Mouse (Mus musculus) thymus, adult 2 months (tissue): ENCODE results near the gene Ube2e1. TPM values are rescaled to one million over a fixed set of nuclear protein-coding genes. Genes with fewer than 3 reads are reported as not detected.
A peak's percentile ranks its signal among the peaks of the same experiment; 100 is the strongest.
"Not testable (repeated sequence)": the region's sequence is repeated elsewhere in the genome, so short reads cannot be mapped to it uniquely, and the experiment has no call there.

ENCODE experiments used
- DNase-seq: peaks from one replicate; pipeline ENCODE4 v3.0.0; 2021
- H3K27ac ChIP-seq: fragments of 200-500 bp; 2 replicates; pipeline ENCODE4 v1.5.1; 2012; ENCODE audit warnings: low read length, control low read depth; ENCODE audit not compliant: control insufficient read depth, insufficient read depth
- H3K27me3 ChIP-seq: fragments of 200-500 bp; 2 replicates; pipeline ENCODE4 v1.6.1; 2012; ENCODE audit warnings: mild to moderate bottlenecking, low read length, moderate library complexity, mixed read lengths; ENCODE audit not compliant: control insufficient read depth, insufficient read depth
- H3K36me3 ChIP-seq: fragments of 200-500 bp; 2 replicates; pipeline ENCODE4 v1.6.1; 2012; ENCODE audit warnings: mild to moderate bottlenecking, low read length, moderate library complexity; ENCODE audit not compliant: control insufficient read depth, insufficient read depth
- H3K4me1 ChIP-seq: fragments of 200-500 bp; replicated peaks from 2 replicates; pipeline ENCODE4 v1.6.1; 2012; ENCODE audit warnings: low read length; ENCODE audit not compliant: control insufficient read depth, insufficient read depth
- H3K4me3 ChIP-seq: fragments of 200-500 bp; 2 replicates; pipeline ENCODE4 v1.5.1; 2012; ENCODE audit warnings: mild to moderate bottlenecking, low read length, control low read depth, moderate library complexity; ENCODE audit not compliant: control insufficient read depth, insufficient read depth
- CTCF ChIP-seq: fragments of 200-500 bp; IDR thresholded peaks from 2 replicates; pipeline ENCODE4 v1.5.1; 2012; ENCODE audit warnings: mild to moderate bottlenecking, control low read depth, low read length, moderate library complexity, borderline replicate concordance; ENCODE audit not compliant: control insufficient read depth, poor library complexity, insufficient read depth; ENCODE audit errors: extremely low read depth
- POLR2A ChIP-seq: fragments of 200-500 bp; IDR thresholded peaks from 2 replicates; pipeline ENCODE4 v1.6.1; 2012; ENCODE audit warnings: mild to moderate bottlenecking, low read length, control low read depth, moderate library complexity; ENCODE audit not compliant: control insufficient read depth, poor library complexity, insufficient read depth; ENCODE audit errors: extremely low read depth
- WGBS: fragments of 180-500 bp; shearing (Covaris S2); methylation state at CpG from one replicate; pipeline ENCODE4 v1.1.7; 2018; 5-methylcytosine and 5-hydroxymethylcytosine counted together
- polyA plus RNA-seq: library from polyadenylated mRNA; depleted of rRNA; stranded (reverse); fragments of >200 nt; gene quantifications from 2 replicates; pipeline ENCODE4 v1.2.3, GENCODE M21; 2012; rRNA removed

The Ube2e1 gene
- polyA plus RNA-seq, 1 experiment: 52.5 TPM

DNA sequence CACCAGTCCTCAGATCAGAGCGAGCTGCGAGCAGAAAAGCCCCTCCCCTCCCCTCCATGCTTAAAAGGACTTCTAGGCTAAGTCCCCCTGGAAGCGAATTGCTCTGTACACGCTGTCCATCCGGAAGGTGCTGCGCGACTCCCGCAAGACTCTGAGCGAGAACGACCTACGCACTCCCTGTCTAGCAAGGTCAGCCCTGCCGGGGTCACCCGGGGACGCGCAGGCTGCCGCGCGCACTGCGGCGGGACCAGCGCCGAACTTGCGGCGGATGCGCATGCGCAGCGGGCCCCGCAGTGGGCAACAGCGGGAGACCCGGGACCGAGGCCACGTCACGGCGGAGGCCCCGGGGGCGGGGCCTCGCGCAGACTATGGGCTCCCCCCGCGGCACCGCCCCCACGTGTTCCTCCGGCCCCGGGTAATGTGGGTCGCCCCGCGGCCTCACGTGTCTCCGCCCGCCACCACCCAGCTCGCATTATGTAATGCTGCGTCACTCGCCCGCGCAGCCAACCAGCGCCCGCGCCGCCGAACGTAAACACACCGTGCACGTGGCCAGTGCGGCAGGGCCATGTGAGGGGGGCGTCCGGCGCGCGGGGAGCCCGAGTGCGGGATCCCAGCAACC, 93.4 kb downstream of the Ube2e1 start:
- TF ChIP-seq CTCF (peak; percentile 24; the same call in 1 of the 2 replicates), POLR2A (peak; percentile 65; the same call in 1 of the 2 replicates)
- Histone ChIP-seq H3K36me3 (no peaks in the 10 kb centered on the region), H3K4me3 (peak overlapping the region; percentile 91), H3K4me1 (peaks cover 5% of the 10 kb centered on the region), H3K27ac (peak overlapping the region; percentile 48), H3K27me3 (no peaks in the 10 kb centered on the region)
- DNase-seq: peak; percentile 96
- WGBS: under 1% methylated on average over 71 of the region's 71 CpGs

DNA sequence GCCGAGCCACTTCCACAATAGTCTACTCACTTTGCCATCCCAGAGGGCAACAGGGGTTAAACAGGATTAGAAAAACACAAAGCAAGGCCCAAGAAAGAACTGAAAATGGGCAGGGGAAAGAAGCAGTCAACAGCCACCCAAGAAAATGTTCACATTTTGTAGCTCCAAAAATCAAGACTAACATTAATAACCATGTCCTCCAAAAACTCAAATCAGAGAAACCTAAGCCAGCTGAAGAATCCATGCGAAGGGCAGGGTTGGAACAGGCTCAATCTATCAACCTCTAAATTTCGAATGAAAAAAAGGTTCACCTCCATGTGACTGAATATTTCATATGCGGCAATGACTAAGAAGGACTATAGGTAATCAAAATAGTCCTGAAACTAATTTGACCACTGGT, 94.3 kb downstream of the Ube2e1 start:
- DNase-seq: no peak
- no peak for TF ChIP-seq POLR2A
- no peak for TF ChIP-seq CTCF
- Histone ChIP-seq H3K27ac (no peak overlapping the region), H3K4me3 (no peak overlapping the region), H3K27me3 (no peaks in the 10 kb centered on the region), H3K36me3 (no peaks in the 10 kb centered on the region), H3K4me1 (peaks cover 5% of the 10 kb centered on the region)
- WGBS: 79% methylated on average over 4 of the region's 4 CpGs

DNA sequence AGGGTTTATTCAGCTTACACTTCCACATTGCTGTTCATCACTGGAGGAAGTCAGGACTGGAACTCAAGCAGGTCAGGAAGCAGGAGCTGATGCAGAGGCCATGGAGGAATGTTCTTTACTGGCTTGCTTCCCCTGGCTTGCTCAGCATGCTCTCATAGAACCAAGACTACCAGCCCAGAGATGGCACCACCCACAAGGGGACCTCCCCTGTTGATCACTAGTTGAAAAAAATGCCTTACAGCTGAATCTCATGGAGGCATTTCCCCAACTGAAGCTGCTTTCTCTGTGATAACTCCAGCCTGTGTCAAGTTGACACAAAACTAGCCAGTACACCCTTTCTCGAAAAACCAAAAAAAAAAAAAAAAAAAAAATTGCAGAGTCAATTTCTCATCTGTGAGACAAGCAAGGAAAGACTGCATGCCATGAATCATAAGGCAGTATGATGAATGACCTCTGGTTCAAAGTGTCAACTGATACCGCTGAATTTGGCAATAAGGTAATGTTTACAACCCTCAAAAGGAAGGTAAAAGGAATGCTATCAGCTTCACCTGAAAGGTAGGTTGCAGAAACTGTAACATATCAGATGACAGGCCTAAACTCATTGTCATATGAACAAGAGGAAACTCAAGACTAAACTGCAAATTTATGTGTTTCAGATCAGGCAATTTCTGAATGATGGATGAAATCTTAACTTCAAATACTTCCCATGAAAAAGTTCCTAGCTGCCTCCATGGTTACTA, 95.0 kb downstream of the Ube2e1 start:
- not testable (repeated sequence) for DNase-seq, H3K27me3 ChIP-seq, H3K27ac ChIP-seq, H3K36me3 ChIP-seq, H3K4me3 ChIP-seq, H3K4me1 ChIP-seq
- WGBS: 89% methylated on average over 2 of the region's 2 CpGs

DNA sequence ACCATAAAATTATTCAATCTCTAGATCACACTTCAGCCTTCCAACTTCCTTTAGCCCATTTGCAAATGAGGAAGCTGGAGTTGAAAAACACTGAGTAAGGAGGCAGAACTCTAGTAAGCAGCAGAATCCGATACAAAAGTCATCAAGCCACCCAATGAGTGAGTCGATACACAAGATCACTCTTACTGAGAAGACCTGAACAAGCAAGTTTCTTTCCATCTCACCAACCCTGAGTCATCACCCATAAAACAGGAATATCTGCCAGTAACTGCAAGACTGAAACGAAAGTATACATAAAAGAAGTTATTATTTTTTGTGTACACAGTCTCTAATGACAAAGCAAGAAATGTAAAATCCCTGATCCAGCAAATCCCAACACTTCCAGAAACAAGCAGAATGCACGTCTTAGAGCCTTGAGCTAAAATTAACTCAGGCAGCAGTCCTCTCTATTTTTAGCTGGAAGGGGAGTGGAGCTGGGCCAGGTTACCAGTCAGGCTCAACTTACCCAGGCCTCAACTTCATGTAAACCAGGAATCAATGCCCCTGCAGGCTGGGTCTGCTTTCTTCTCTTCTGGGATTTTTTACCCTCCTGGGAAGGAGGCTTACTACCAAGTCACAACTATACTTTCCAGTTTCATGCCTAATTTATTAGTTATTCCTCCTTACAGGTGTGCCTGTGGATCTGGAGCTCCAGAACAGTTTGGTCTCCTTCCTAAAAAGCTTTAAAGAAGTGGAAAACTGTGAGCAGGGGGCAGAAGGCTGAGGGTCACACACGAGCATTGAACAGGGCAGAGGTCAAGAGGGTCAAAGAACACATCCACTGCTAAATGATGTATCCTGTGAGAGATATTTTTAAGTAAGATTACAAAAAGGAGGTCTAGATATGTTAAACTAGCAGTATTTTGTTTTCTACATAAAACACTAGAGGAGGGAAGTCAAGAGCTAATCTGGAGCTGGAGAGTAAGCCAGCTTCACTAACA, 97.4 kb downstream of the Ube2e1 start:
- TF ChIP-seq CTCF (no peak), POLR2A (no peak)
- Histone ChIP-seq H3K36me3 (no peaks in the 10 kb centered on the region), H3K27ac (no peak overlapping the region), H3K4me1 (no peaks in the 10 kb centered on the region), H3K4me3 (no peak overlapping the region), H3K27me3 (no peaks in the 10 kb centered on the region)
- 40% methylated on average over 5 of the region's 5 CpGs for WGBS
- no peak for DNase-seq

DNA sequence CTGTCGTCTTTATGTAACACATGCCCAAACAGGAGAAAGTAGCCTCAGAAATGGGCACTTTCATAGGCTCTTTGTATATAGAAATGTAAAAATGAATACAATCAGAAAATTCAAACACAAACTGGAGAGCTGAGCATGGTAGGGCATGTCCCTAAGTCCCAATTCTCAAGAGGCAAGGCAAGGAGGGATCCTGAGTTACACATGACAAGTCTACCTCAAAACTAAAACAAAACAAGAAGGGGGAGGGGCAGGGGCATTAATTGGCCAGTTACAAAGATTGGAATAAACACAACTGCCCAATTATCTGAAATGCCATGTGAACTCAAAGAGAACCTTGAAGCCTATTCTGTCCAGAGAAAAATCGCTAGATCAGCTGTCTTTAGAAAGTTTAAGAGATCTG, 98.6 kb downstream of the Ube2e1 start:
- Histone ChIP-seq H3K4me3 (no peak overlapping the region), H3K27ac (no peak overlapping the region), H3K36me3 (no peaks in the 10 kb centered on the region), H3K27me3 (no peaks in the 10 kb centered on the region), H3K4me1 (no peaks in the 10 kb centered on the region)
- no peak for TF ChIP-seq POLR2A
- TF ChIP-seq CTCF: no peak
- DNase-seq: no peak
- WGBS: 95% methylated on average over 2 of the region's 2 CpGs

Other genes with a start within 250 kb of the Ube2e1 start
- gene Nr1d2, start 92.7 kb downstream of the Ube2e1 start, polyA plus RNA-seq: 9.2 and 10.2 TPM in 2 replicates
- 4.6 and 4.7 TPM in 2 replicates for gene Nkiras1, start 60.7 kb downstream of the Ube2e1 start, polyA plus RNA-seq
- gene Rpl15, start 60.5 kb downstream of the Ube2e1 start, polyA plus RNA-seq: 405 and 467 TPM in 2 replicates